Comparison of ENCODE assay signal across 8 mouse cellular contexts in the genomic region with DNA sequence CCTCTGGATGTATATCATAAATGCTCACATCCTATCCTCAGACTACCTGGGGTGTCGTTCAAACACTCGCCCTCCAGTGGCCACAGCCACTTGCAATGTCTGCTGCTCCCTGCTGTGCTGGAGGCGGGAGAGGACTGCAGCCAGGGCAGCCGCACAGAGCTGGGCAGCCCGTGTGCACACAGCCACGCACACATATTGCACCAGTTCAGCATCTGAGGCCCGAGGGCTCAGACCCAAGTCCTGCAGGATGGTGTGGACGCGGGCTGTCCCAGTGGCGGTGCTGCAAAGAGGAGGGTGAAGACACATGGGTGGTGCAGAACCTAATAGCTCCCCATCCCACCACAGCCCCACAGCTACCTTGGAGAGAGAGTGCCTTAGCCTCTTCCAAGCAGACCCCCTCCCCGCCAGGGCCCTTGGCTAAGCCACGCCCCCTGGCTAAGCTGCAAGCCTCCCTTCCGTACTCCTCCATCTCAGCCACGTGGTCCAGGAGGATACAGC. TPM values are rescaled to one million over a fixed set of nuclear protein-coding genes. Genes with fewer than 3 reads are reported as not detected.
DNase-seq lines count a peak whose midpoint lies in the region; ATAC-seq and TF ChIP-seq lines count a peak whose summit lies in the region.

No protein-coding gene starts in this region.

- TF ChIP-seq CTCF in forebrain, postnatal 0 days (IDR thresholded peaks at IDR 0.05; ENCODE audit: low read depth), result peak; percentile 60

- peak; percentile 32; the same call in 1 of the 2 replicates for ATAC-seq in forebrain, postnatal 0 days
- ATAC-seq in megakaryocyte progenitor cell, adult 5-6 weeks (replicated peaks; ENCODE audit: poor library complexity), result no peak

- no peaks in the 10 kb centered on the region for H3K9me3 ChIP-seq in forebrain, postnatal 0 days (ENCODE audit: low read length)

- no peaks in the 10 kb centered on the region for H3K36me3 ChIP-seq in forebrain, postnatal 0 days (ENCODE audit: insufficient read depth)

- 5% methylated on average over 14 of the region's 14 CpGs for WGBS in forebrain, postnatal 0 days

- no peak overlapping the region for H3K4me3 ChIP-seq in forebrain, postnatal 0 days (ENCODE audit: low read depth, low read length)

- H3K27ac ChIP-seq in forebrain, postnatal 0 days (ENCODE audit: low read depth, low read length), result no peak overlapping the region

- DNase-seq in layer of hippocampus, postnatal 10 days (ENCODE audit: low spot score in 2 of 2), result peak; percentile 8 to 16
- DNase-seq in layer of hippocampus, adult 9-10 months (ENCODE audit: low spot score), result no peak
- peak; percentile 64 for DNase-seq in brain, adult 2 months (ENCODE audit: low read depth, low spot score)
- DNase-seq in forebrain, postnatal 0 days, result peak; percentile 41
- peak; percentile 35 for DNase-seq in naive thymus-derived CD4-positive, alpha-beta T cell, adult 2 months (ENCODE audit: low read depth)
- no peak for DNase-seq in T-cell, adult 2 months (ENCODE audit: low spot score)
- no peak for DNase-seq in spleen, postnatal 4 days (ENCODE audit: low spot score in 2 of 2)

- H3K9ac ChIP-seq in forebrain, postnatal 0 days, result no peak overlapping the region

- H3K4me1 ChIP-seq in forebrain, postnatal 0 days (ENCODE audit: insufficient read depth), result peaks cover 3% of the 10 kb centered on the region; the same call in 1 of the 2 replicates

- no peaks in the 10 kb centered on the region for H3K27me3 ChIP-seq in forebrain, postnatal 0 days (ENCODE audit: insufficient read depth, low read length)

- no peak overlapping the region for H3K4me2 ChIP-seq in forebrain, postnatal 0 days (ENCODE audit: low read depth)

RNA-seq across cellular contexts. Expression of a gene that starts 9.2 kb away (rescaled TPM):
- total RNA-seq in layer of hippocampus, postnatal 10 days (2021), result 1 to 10 TPM; 1.7 to 2.6 TPM
- total RNA-seq in forebrain, postnatal 0 days (2014; rRNA removed), result 0.76 and 1.4 TPM in 2 replicates
- 0.48 and 0.65 TPM in 2 replicates for polyA plus RNA-seq in forebrain, postnatal 0 days (2015; fragmentation: Nextera tagmentation; extraction: Ambion mirVana)
- total RNA-seq in megakaryocyte progenitor cell, adult 5-6 weeks (2015), result 83.9 and 84.9 TPM in 2 replicates
- 179 and 185 TPM in 2 replicates for total RNA-seq in megakaryocyte progenitor cell, adult 5-6 weeks (2017)

Comparison
In these comparisons a context has a peak if more than half of its experiments do, and no peak if none do; other contexts are left out.
1. DNase-seq: peak in layer of hippocampus, postnatal 10 days (2 of 2), brain, adult 2 months (single experiment), forebrain, postnatal 0 days (single experiment) and naive thymus-derived CD4-positive, alpha-beta T cell, adult 2 months (single experiment); none in layer of hippocampus, adult 9-10 months (single experiment), T-cell, adult 2 months (single experiment) and spleen, postnatal 4 days (0 of 2).
2. RNA of a gene that starts 9.2 kb away (total RNA-seq): 83.9 to 185 TPM in megakaryocyte progenitor cell, adult 5-6 weeks; 1.7 to 2.6 TPM in layer of hippocampus, postnatal 10 days and 0.76 to 1.4 TPM in forebrain, postnatal 0 days; every median in the first group is over 10 times any median in the second.